Mouse (Mus musculus): ENCODE measurements around the gene Usp36. TPM values are rescaled to one million over a fixed set of nuclear protein-coding genes. Genes with fewer than 3 reads are reported as not detected.
A peak's percentile ranks its signal among the peaks of the same experiment; 100 is the strongest.

Gene Usp36
- total and polyA plus RNA-seq, 2 experiments: 2.7 to 12.3 TPM

DNA sequence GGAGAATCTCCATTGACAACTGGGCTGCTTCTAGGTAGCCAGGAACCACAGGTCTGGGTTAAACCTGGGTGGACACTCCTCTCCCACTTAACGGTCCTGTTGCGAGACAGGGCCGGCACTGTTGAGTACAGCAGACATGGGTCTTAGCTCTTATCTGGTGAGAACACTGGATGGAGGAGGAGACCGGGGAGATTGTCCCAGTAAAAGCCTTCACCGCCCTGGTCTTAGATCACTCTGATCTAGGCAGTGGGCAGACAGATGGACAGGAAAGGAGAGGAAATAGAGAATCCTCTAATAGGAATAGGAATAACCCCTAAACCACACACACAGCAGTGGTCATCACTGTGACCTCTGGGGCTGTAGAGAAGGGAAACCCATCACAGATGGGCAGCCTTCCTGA, 33.9 kb upstream of the Usp36 start:
- no peak overlapping the region for H3K9ac ChIP-seq (ENCODE audit: low read depth, low read length)
- H3K79me2 ChIP-seq (ENCODE audit: control insufficient read depth, insufficient read depth, low read length): no peaks in the 10 kb centered on the region
- DNase-seq (ENCODE audit: extremely low read depth, low read depth, low spot score): no peak
- H3K27ac ChIP-seq (replicated peaks; ENCODE audit: insufficient read depth, low read depth, low read length): no peak overlapping the region
- H3K4me3 ChIP-seq (ENCODE audit: insufficient read depth, low read depth, low read length): no peak overlapping the region
- no peaks in the 10 kb centered on the region for H3K36me3 ChIP-seq (ENCODE audit: control insufficient read depth, insufficient read depth, low read length)
- 86% methylated on average over 5 of the region's 5 CpGs for WGBS
- TF ChIP-seq CTCF (IDR thresholded peaks at IDR 0.05; ENCODE audit: low read depth, low read length) (no peak), POLR2A (IDR thresholded peaks at IDR 0.05; ENCODE audit: extremely low read depth, insufficient read depth, low read length) (no peak)
- H3K27me3 ChIP-seq (ENCODE audit: control insufficient read depth, insufficient read depth, low read length): no peaks in the 10 kb centered on the region
- H3K4me1 ChIP-seq (ENCODE audit: control insufficient read depth, insufficient read depth, low read length): no peaks in the 10 kb centered on the region

GRCm38 (mm10) chr11:118322647-118323046, 32.6 kb upstream of the Usp36 start:
- H3K4me1 ChIP-seq (ENCODE audit: control insufficient read depth, insufficient read depth, low read length): no peaks in the 10 kb centered on the region
- TF ChIP-seq CTCF (IDR thresholded peaks at IDR 0.05; ENCODE audit: low read depth, low read length): no peak
- TF ChIP-seq POLR2A (IDR thresholded peaks at IDR 0.05; ENCODE audit: extremely low read depth, insufficient read depth, low read length): no peak
- no peaks in the 10 kb centered on the region for H3K27me3 ChIP-seq (ENCODE audit: control insufficient read depth, insufficient read depth, low read length)
- 61% methylated on average over 3 of the region's 3 CpGs for WGBS
- no peaks in the 10 kb centered on the region for H3K36me3 ChIP-seq (ENCODE audit: control insufficient read depth, insufficient read depth, low read length)
- H3K4me3 ChIP-seq (ENCODE audit: insufficient read depth, low read depth, low read length): no peak overlapping the region
- H3K79me2 ChIP-seq (ENCODE audit: control insufficient read depth, insufficient read depth, low read length): no peaks in the 10 kb centered on the region
- H3K9ac ChIP-seq (ENCODE audit: low read depth, low read length): no peak overlapping the region
- DNase-seq (ENCODE audit: extremely low read depth, low read depth, low spot score): no peak
- H3K27ac ChIP-seq (replicated peaks; ENCODE audit: insufficient read depth, low read depth, low read length): no peak overlapping the region

- H3K27ac ChIP-seq (replicated peaks; ENCODE audit: insufficient read depth, low read depth, low read length): no peak overlapping the region
- DNase-seq (ENCODE audit: extremely low read depth, low read depth, low spot score): no peak
- H3K79me2 ChIP-seq (ENCODE audit: control insufficient read depth, insufficient read depth, low read length): no peaks in the 10 kb centered on the region
- no peak overlapping the region for H3K9ac ChIP-seq (ENCODE audit: low read depth, low read length)
- no peaks in the 10 kb centered on the region for H3K36me3 ChIP-seq (ENCODE audit: control insufficient read depth, insufficient read depth, low read length)
- H3K4me3 ChIP-seq (ENCODE audit: insufficient read depth, low read depth, low read length): no peak overlapping the region
- H3K27me3 ChIP-seq (ENCODE audit: control insufficient read depth, insufficient read depth, low read length): no peaks in the 10 kb centered on the region
- WGBS: 73% methylated on average over 4 of the region's 4 CpGs
- TF ChIP-seq CTCF (IDR thresholded peaks at IDR 0.05; ENCODE audit: low read depth, low read length) (no peak), POLR2A (IDR thresholded peaks at IDR 0.05; ENCODE audit: extremely low read depth, insufficient read depth, low read length) (no peak)
- H3K4me1 ChIP-seq (ENCODE audit: control insufficient read depth, insufficient read depth, low read length): no peaks in the 10 kb centered on the region
Measured at GRCm38 (mm10) chr11:118321971-118322370, 31.9 kb upstream of the Usp36 start.

GRCm38 (mm10) chr11:118321500-118321899, 31.5 kb upstream of the Usp36 start:
- Histone ChIP-seq H3K36me3 (ENCODE audit: control insufficient read depth, insufficient read depth, low read length) (no peaks in the 10 kb centered on the region), H3K4me1 (ENCODE audit: control insufficient read depth, insufficient read depth, low read length) (no peaks in the 10 kb centered on the region), H3K9ac (ENCODE audit: low read depth, low read length) (no peak overlapping the region), H3K79me2 (ENCODE audit: control insufficient read depth, insufficient read depth, low read length) (no peaks in the 10 kb centered on the region), H3K4me3 (ENCODE audit: insufficient read depth, low read depth, low read length) (no peak overlapping the region), H3K27ac (replicated peaks; ENCODE audit: insufficient read depth, low read depth, low read length) (no peak overlapping the region), H3K27me3 (ENCODE audit: control insufficient read depth, insufficient read depth, low read length) (no peaks in the 10 kb centered on the region)
- WGBS: 92% methylated on average over 7 of the region's 7 CpGs
- no peak for DNase-seq (ENCODE audit: extremely low read depth, low read depth, low spot score)
- TF ChIP-seq POLR2A (IDR thresholded peaks at IDR 0.05; ENCODE audit: extremely low read depth, insufficient read depth, low read length) (no peak), CTCF (IDR thresholded peaks at IDR 0.05; ENCODE audit: low read depth, low read length) (no peak)

DNA sequence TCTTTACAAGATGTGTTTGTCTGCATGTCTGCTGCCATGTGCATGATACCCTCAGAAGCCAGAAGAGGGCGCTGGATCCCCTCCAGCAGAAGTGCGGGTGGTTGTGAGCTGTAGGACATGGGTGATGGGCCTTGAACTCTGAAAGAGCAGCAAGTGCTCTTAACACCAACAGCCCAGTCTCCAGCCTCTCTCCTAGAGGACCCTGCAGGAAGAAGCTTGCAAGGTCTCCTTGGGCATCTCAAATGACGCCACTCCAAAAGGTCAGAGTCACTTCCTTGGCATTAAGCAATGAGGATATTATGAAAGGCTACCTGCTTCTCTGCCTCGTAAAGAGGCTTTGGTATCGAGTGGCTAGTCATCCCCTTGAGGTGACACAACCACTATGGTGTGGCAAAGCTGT, 28.6 kb upstream of the Usp36 start:
- H3K27me3 ChIP-seq (ENCODE audit: control insufficient read depth, insufficient read depth, low read length): no peaks in the 10 kb centered on the region
- no peak for TF ChIP-seq POLR2A (IDR thresholded peaks at IDR 0.05; ENCODE audit: extremely low read depth, insufficient read depth, low read length)
- TF ChIP-seq CTCF (IDR thresholded peaks at IDR 0.05; ENCODE audit: low read depth, low read length): peak; percentile 71
- no peak overlapping the region for H3K27ac ChIP-seq (replicated peaks; ENCODE audit: insufficient read depth, low read depth, low read length)
- H3K36me3 ChIP-seq (ENCODE audit: control insufficient read depth, insufficient read depth, low read length): no peaks in the 10 kb centered on the region
- 63% methylated on average over 5 of the region's 5 CpGs for WGBS
- peak; percentile 9 for DNase-seq (ENCODE audit: extremely low read depth, low read depth, low spot score)
- H3K79me2 ChIP-seq (ENCODE audit: control insufficient read depth, insufficient read depth, low read length): no peaks in the 10 kb centered on the region
- H3K9ac ChIP-seq (ENCODE audit: low read depth, low read length): no peak overlapping the region
- H3K4me1 ChIP-seq (ENCODE audit: control insufficient read depth, insufficient read depth, low read length): no peaks in the 10 kb centered on the region
- H3K4me3 ChIP-seq (ENCODE audit: insufficient read depth, low read depth, low read length): no peak overlapping the region

GRCm38 (mm10) chr11:118317129-118317528, 27.1 kb upstream of the Usp36 start:
- DNase-seq (ENCODE audit: extremely low read depth, low read depth, low spot score): peak; percentile 19

More at GRCm38 (mm10) chr11:118317129-118317528, 27.1 kb upstream of the Usp36 start:
- WGBS: 14% methylated on average over 7 of the region's 7 CpGs
- TF ChIP-seq POLR2A (IDR thresholded peaks at IDR 0.05; ENCODE audit: extremely low read depth, insufficient read depth, low read length) (no peak), CTCF (IDR thresholded peaks at IDR 0.05; ENCODE audit: low read depth, low read length) (peak; percentile 81)
- Histone ChIP-seq H3K79me2 (ENCODE audit: control insufficient read depth, insufficient read depth, low read length) (no peaks in the 10 kb centered on the region), H3K4me1 (ENCODE audit: control insufficient read depth, insufficient read depth, low read length) (no peaks in the 10 kb centered on the region), H3K36me3 (ENCODE audit: control insufficient read depth, insufficient read depth, low read length) (no peaks in the 10 kb centered on the region), H3K27ac (replicated peaks; ENCODE audit: insufficient read depth, low read depth, low read length) (no peak overlapping the region), H3K27me3 (ENCODE audit: control insufficient read depth, insufficient read depth, low read length) (no peaks in the 10 kb centered on the region), H3K4me3 (ENCODE audit: insufficient read depth, low read depth, low read length) (no peak overlapping the region), H3K9ac (ENCODE audit: low read depth, low read length) (no peak overlapping the region)

All from liver, adult 2 months (tissue).